Mouse (Mus musculus): ENCODE measurements around the gene Zfp148. TPM values are rescaled to one million over a fixed set of nuclear protein-coding genes. Genes with fewer than 3 reads are reported as not detected.
A peak's percentile ranks its signal among the peaks of the same experiment; 100 is the strongest.
"Not testable (repeated sequence)": the region's sequence is repeated elsewhere in the genome, so short reads cannot be mapped to it uniquely, and the experiment has no call there.

Zfp148 gene
- polyA plus RNA-seq, 1 experiment from 2014 or later, result 78.9 TPM

GRCm38 (mm10) chr16:33376266-33376665, 4.4 kb upstream of the Zfp148 start:
- 89% methylated on average over 5 of the region's 5 CpGs for WGBS
- no peaks in the 10 kb centered on the region for H3K9me3 ChIP-seq (ENCODE audit: control insufficient read depth, low read length)
- H3K27me3 ChIP-seq (replicated peaks; ENCODE audit: control insufficient read depth, insufficient read depth, low read length), result no peaks in the 10 kb centered on the region
- H3K27ac ChIP-seq (ENCODE audit: low read length), result no peak overlapping the region
- H3K4me2 ChIP-seq (ENCODE audit: low read length), result no peak overlapping the region
- H3K4me1 ChIP-seq (replicated peaks; ENCODE audit: control insufficient read depth, insufficient read depth, low read length), result peaks cover 11% of the 10 kb centered on the region
- no peak overlapping the region for H3K4me3 ChIP-seq (replicated peaks; ENCODE audit: low read length)
- no peaks in the 10 kb centered on the region for H3K36me3 ChIP-seq (ENCODE audit: control insufficient read depth, insufficient read depth)
- ATAC-seq, result no peak
- H3K9ac ChIP-seq (replicated peaks; ENCODE audit: low read depth, low read length), result no peak overlapping the region

GRCm38 (mm10) chr16:33379219-33379943, 1.3 kb upstream of the Zfp148 start:
- Histone ChIP-seq H3K4me1 (replicated peaks; ENCODE audit: control insufficient read depth, insufficient read depth, low read length) (peaks cover 25% of the 10 kb centered on the region), H3K27ac (ENCODE audit: low read length) (peak overlapping the region; percentile 97), H3K9ac (replicated peaks; ENCODE audit: low read depth, low read length) (peak overlapping the region; percentile 98), H3K4me3 (replicated peaks; ENCODE audit: low read length) (peak overlapping the region; percentile 93), H3K36me3 (ENCODE audit: control insufficient read depth, insufficient read depth) (no peaks in the 10 kb centered on the region), H3K9me3 (ENCODE audit: control insufficient read depth, low read length) (no peaks in the 10 kb centered on the region), H3K27me3 (replicated peaks; ENCODE audit: control insufficient read depth, insufficient read depth, low read length) (no peaks in the 10 kb centered on the region), H3K4me2 (ENCODE audit: low read length) (peak overlapping the region; percentile 53)
- WGBS, result 25% methylated on average over 6 of the region's 6 CpGs
- no peak for ATAC-seq

- WGBS, result under 1% methylated on average over 51 of the region's 80 CpGs
Observed at GRCm38 (mm10) chr16:33380882-33381613, 412 bp downstream of the Zfp148 start.

GRCm38 (mm10) chr16:33381614-33382245, 1.1 kb downstream of the Zfp148 start:
- no peaks in the 10 kb centered on the region for H3K9me3 ChIP-seq (ENCODE audit: control insufficient read depth, low read length)
- H3K9ac ChIP-seq (replicated peaks; ENCODE audit: low read depth, low read length), result peak overlapping the region; percentile 98
- WGBS, result 2% methylated on average over 18 of the region's 18 CpGs
- H3K36me3 ChIP-seq (ENCODE audit: control insufficient read depth, insufficient read depth), result no peaks in the 10 kb centered on the region
- peak overlapping the region; percentile 97 for H3K27ac ChIP-seq (ENCODE audit: low read length)
- no peak for ATAC-seq
- peak overlapping the region; percentile 75 for H3K4me2 ChIP-seq (ENCODE audit: low read length)
- H3K27me3 ChIP-seq (replicated peaks; ENCODE audit: control insufficient read depth, insufficient read depth, low read length), result no peaks in the 10 kb centered on the region
- peak overlapping the region; percentile 93 for H3K4me3 ChIP-seq (replicated peaks; ENCODE audit: low read length)
- H3K4me1 ChIP-seq (replicated peaks; ENCODE audit: control insufficient read depth, insufficient read depth, low read length), result peaks cover 25% of the 10 kb centered on the region

More at GRCm38 (mm10) chr16:33380882-33381613, 412 bp downstream of the Zfp148 start:
- Histone ChIP-seq H3K27ac (ENCODE audit: low read length) (peak overlapping the region; percentile 97), H3K9ac (replicated peaks; ENCODE audit: low read depth, low read length) (peak overlapping the region; percentile 98), H3K36me3 (ENCODE audit: control insufficient read depth, insufficient read depth) (no peaks in the 10 kb centered on the region), H3K27me3 (replicated peaks; ENCODE audit: control insufficient read depth, insufficient read depth, low read length) (no peaks in the 10 kb centered on the region), H3K4me2 (ENCODE audit: low read length) (peak overlapping the region; percentile 75), H3K9me3 (ENCODE audit: control insufficient read depth, low read length) (no peaks in the 10 kb centered on the region), H3K4me1 (replicated peaks; ENCODE audit: control insufficient read depth, insufficient read depth, low read length) (peaks cover 25% of the 10 kb centered on the region), H3K4me3 (replicated peaks; ENCODE audit: low read length) (peak overlapping the region; percentile 93)
- peak; percentile 74 for ATAC-seq

GRCm38 (mm10) chr16:33382341-33382740, 1.7 kb downstream of the Zfp148 start:
- H3K27ac ChIP-seq (ENCODE audit: low read length), result no peak overlapping the region; the same call in 1 of the 2 replicates
- H3K27me3 ChIP-seq (replicated peaks; ENCODE audit: control insufficient read depth, insufficient read depth, low read length), result no peaks in the 10 kb centered on the region
- no peak for ATAC-seq
- H3K4me2 ChIP-seq (ENCODE audit: low read length), result peak overlapping the region; percentile 75
- H3K9ac ChIP-seq (replicated peaks; ENCODE audit: low read depth, low read length), result peak overlapping the region; percentile 98
- no peaks in the 10 kb centered on the region for H3K9me3 ChIP-seq (ENCODE audit: control insufficient read depth, low read length)
- H3K4me1 ChIP-seq (replicated peaks; ENCODE audit: control insufficient read depth, insufficient read depth, low read length), result peaks cover 25% of the 10 kb centered on the region
- no peaks in the 10 kb centered on the region for H3K36me3 ChIP-seq (ENCODE audit: control insufficient read depth, insufficient read depth)
- WGBS, result 31% methylated on average over 4 of the region's 4 CpGs
- H3K4me3 ChIP-seq (replicated peaks; ENCODE audit: low read length), result peak overlapping the region; percentile 93

GRCm38 (mm10) chr16:33383584-33383983, 2.9 kb downstream of the Zfp148 start:
- H3K27me3 ChIP-seq (replicated peaks; ENCODE audit: control insufficient read depth, insufficient read depth, low read length), result no peaks in the 10 kb centered on the region
- no peaks in the 10 kb centered on the region for H3K36me3 ChIP-seq (ENCODE audit: control insufficient read depth, insufficient read depth)
- no peaks in the 10 kb centered on the region for H3K9me3 ChIP-seq (ENCODE audit: control insufficient read depth, low read length)
- 95% methylated on average over 3 of the region's 3 CpGs for WGBS
- no peak overlapping the region for H3K9ac ChIP-seq (replicated peaks; ENCODE audit: low read depth, low read length)
- H3K4me2 ChIP-seq (ENCODE audit: low read length), result no peak overlapping the region
- no peak for ATAC-seq
- peaks cover 25% of the 10 kb centered on the region for H3K4me1 ChIP-seq (replicated peaks; ENCODE audit: control insufficient read depth, insufficient read depth, low read length)
- no peak overlapping the region for H3K4me3 ChIP-seq (replicated peaks; ENCODE audit: low read length)
- no peak overlapping the region for H3K27ac ChIP-seq (ENCODE audit: low read length)

- not testable (repeated sequence) for H3K4me2 ChIP-seq (ENCODE audit: low read length); H3K9ac ChIP-seq (replicated peaks; ENCODE audit: low read depth, low read length); H3K9me3 ChIP-seq (ENCODE audit: control insufficient read depth, low read length); H3K27ac ChIP-seq (ENCODE audit: low read length); H3K36me3 ChIP-seq (ENCODE audit: control insufficient read depth, insufficient read depth); ATAC-seq; H3K27me3 ChIP-seq (replicated peaks; ENCODE audit: control insufficient read depth, insufficient read depth, low read length); H3K4me3 ChIP-seq (replicated peaks; ENCODE audit: low read length)
- WGBS, result 76% methylated on average over 2 of the region's 2 CpGs
- H3K4me1 ChIP-seq (replicated peaks; ENCODE audit: control insufficient read depth, insufficient read depth, low read length), result peaks cover 24% of the 10 kb centered on the region
Observed at GRCm38 (mm10) chr16:33384057-33384456, 3.4 kb downstream of the Zfp148 start.

GRCm38 (mm10) chr16:33387013-33387412, 6.4 kb downstream of the Zfp148 start:
- Histone ChIP-seq H3K9me3 (ENCODE audit: control insufficient read depth, low read length) (no peaks in the 10 kb centered on the region), H3K27ac (ENCODE audit: low read length) (no peak overlapping the region), H3K4me2 (ENCODE audit: low read length) (no peak overlapping the region), H3K9ac (replicated peaks; ENCODE audit: low read depth, low read length) (no peak overlapping the region), H3K4me3 (replicated peaks; ENCODE audit: low read length) (no peak overlapping the region), H3K36me3 (ENCODE audit: control insufficient read depth, insufficient read depth) (no peaks in the 10 kb centered on the region), H3K4me1 (replicated peaks; ENCODE audit: control insufficient read depth, insufficient read depth, low read length) (peaks cover 14% of the 10 kb centered on the region), H3K27me3 (replicated peaks; ENCODE audit: control insufficient read depth, insufficient read depth, low read length) (no peaks in the 10 kb centered on the region)
- WGBS, result 95% methylated on average over 2 of the region's 2 CpGs
- ATAC-seq, result no peak

- Histone ChIP-seq H3K4me2 (ENCODE audit: low read length) (no peak overlapping the region), H3K4me3 (replicated peaks; ENCODE audit: low read length) (no peak overlapping the region), H3K9me3 (ENCODE audit: control insufficient read depth, low read length) (no peaks in the 10 kb centered on the region), H3K4me1 (replicated peaks; ENCODE audit: control insufficient read depth, insufficient read depth, low read length) (peaks cover 10% of the 10 kb centered on the region), H3K27ac (ENCODE audit: low read length) (no peak overlapping the region), H3K27me3 (replicated peaks; ENCODE audit: control insufficient read depth, insufficient read depth, low read length) (no peaks in the 10 kb centered on the region), H3K9ac (replicated peaks; ENCODE audit: low read depth, low read length) (no peak overlapping the region), H3K36me3 (ENCODE audit: control insufficient read depth, insufficient read depth) (no peaks in the 10 kb centered on the region)
- 100% methylated on average over 2 of the region's 2 CpGs for WGBS
- no peak for ATAC-seq
Observed at GRCm38 (mm10) chr16:33387420-33387819, 6.8 kb downstream of the Zfp148 start.
